Mouse (Mus musculus): ENCODE results near the gene Gm20605. TPM values are rescaled to one million over a fixed set of nuclear protein-coding genes. Genes with fewer than 3 reads are reported as not detected.
"Not testable (repeated sequence)": the region's sequence is repeated elsewhere in the genome, so short reads cannot be mapped to it uniquely, and the experiment has no call there.

Gene Gm20605
- total RNA-seq, 1 experiment from 2014 or later = 7.2 TPM

DNA sequence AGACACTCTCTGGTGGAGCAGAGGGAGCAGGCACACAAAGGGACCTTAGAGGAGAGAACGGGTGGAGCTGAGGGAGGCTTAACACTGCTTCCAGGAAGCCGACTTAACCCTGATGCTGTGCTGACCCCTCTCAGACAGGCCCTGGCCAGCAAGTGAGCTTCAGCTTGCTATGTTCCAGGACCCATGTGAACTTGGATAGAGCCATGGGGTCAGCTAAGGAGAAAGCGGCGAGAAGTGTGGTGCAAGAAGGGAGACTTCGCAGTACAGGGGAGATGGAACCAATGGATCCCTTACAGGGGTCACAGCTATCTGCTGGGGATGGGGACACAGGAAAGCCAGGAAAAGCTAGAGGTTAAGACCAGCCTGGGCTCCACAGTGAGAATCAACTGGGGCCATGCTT is 15.9 kb upstream of the Gm20605 start:
- no peak for DNase-seq

DNA sequence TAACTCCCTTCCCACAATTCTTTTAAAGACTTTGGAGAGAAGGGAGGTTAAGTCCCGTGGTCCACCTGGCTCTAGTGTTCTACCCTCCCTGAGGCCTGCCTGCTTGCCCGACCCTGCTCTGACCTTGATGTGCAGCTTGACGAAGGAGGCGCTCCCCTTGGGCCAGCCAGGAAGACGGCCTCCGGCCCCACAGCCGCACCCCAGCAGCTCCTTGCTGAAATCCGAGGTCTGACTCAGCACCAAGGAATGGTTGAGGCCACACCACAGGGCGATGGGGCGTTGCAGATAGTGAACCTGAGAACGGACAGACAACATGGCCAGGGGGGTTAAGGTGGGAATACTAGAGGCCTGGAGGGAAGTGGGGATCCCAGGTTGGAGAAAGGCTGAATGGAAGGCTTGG is 15.4 kb upstream of the Gm20605 start, which contains the start of gene Pcolce:
TSS of gene Pcolce (minus strand) at position 235 of the 400 bp plus-strand sequence.
- peak; percentile 78 for DNase-seq

DNA sequence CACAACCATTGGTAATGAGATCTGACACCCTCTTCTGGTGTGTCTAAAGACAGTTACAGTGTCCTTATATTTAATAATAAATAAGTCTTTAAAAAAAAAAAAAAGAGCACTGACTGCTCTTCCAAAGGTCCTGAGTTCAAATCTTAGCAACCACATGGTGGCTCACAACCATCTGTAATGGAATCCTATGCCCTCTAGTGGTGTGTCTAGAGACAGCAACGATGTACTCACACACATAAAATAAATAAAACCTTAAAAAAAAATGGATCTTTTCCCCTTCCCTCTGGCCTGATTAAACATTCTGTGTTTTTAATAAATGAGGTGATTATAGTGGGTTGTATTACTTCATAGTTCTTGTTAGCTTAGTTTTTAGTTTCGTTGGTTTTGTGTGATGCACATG is 14.1 kb upstream of the Gm20605 start:
- not testable (repeated sequence) for DNase-seq

DNA sequence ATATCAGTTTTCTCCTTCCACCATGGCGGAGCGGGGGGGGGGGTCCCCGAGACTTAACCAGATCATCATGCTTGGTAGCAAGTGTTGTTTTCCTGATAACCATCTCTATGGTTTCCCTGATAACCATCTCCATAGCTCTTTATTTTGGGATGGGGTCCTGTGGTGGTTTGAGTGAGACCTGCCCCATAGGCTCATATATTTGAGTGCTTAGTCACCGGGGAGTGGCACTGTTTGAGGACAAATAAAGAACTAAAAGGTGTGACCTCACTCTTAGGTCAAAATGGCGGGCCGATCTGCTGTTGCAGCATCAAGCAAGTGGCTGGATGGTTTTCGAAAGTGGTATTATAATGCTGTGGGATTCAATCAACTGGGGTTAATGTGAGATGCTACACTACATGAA is 13.6 kb upstream of the Gm20605 start:
- DNase-seq = no peak

DNA sequence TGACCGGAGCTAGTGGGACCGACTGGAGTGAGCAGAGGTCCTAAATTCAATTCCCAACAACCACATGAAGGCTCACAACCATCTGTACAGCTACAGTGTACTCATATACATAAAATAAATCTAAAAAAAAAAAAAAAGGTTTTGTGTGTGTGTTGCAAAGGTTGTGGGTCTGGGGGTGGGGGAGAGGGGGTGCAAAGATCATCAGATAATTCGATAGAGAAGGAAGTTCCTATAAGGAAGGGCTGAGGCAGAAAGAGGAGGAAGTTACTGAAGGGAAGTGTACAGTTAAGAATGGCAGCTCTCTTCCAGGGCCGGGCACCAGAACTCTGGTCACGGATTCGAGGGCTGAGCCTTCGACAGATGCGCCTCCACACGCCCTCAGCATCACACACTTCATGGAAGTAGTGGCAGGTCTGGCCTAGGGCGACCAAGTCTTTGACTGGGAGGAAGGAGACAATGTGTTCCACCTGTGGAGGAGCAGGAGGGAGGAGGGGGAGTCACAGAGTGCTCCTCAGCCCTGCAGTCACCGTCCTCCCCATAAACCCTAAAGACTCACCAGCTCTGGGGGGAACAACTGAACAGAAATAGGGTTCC is 4.9 kb upstream of the Gm20605 start:
- no peak for DNase-seq

DNA sequence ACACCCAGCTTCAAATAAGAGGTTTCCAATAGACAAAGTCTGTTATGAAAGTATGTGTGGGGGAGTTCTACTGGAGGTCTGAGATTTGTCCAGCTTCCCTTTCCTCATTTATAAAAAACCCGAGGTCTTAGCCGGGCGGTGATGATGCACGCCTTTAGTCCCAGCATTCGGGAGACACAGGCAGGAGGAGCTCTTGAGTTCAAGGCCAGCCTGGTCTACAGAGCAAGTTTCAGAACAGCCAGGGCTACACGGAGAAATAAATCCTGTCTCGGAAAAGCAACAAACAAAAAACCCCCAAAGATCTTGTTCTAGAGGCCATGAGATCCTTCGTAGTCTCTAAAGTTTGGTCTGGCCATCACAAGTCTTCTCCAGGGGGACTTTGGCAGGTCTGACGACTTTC is 984 bp upstream of the Gm20605 start:
- peak; percentile 62 for DNase-seq

DNA sequence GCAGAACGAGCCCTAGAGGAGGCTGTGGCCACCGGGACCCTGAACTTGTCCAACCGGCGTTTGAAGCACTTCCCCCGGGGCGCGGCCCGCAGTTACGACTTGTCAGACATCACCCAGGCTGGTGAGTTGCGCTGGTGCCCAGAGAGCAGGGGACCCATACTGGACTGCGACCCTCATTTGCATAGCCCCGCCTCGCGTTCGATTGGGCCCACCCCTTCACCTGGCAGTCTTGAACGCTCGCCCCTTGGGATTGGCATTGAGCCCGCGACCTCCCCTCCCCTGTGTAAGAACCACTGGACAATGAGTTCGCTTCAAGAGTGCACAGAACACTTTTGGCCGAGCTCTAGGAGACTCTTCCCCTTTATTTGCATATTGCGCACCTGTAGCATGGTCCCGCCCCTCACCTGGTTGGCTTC is 339 bp downstream of the Gm20605 start:
- no peak for DNase-seq

DNA sequence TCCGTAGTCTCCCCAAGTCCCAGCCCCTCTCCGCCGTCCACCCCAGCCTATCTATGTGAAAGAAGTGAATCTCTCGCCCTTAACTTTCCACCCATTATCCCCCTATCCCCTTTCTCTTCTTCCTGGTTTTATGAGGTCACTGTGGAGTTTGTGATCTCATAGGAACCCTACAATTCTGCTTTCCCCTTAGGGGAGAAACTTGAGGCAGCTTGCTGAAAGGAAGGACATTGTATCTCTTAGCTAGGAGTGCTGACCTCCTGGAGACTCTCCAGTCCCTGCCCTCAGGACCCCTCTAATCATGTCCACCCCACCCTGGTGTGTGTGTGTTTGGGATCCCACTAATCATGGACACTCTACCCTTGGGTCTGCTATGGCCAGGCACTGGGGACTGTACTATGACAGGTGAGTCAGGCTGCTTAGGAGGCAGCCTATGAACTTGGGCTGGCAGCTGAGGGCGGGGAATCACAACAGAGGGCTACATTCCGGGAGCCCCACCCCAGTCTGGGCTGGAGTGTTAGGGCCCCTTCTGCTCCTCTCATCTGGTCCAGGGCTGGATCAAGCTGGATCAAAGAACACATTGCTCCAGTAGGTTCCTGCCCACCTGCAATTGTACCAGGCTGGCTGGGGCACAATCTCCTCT is 1.1 kb downstream of the Gm20605 start:
- DNase-seq = peak; percentile 19

DNA sequence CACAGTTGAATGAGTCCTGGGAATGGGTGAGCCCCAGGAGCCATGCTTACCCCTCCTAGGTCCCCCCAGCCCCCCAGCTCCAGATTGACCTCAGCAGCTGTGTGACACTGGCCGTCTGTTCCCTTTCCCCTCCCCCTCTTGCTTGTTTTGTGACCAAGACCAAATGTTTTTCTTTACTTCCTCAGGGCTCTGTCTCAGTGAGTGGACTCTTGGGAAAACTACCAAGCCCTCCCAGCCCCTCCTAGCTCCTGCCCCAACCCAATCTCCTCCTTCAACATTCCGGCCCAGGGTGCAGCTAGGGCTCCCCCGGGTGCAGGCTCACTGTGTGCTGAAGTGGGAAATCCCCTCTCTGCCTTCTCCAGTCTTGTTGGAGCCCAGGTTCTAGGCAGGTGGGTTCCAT is 1.6 kb downstream of the Gm20605 start:
- peak; percentile 9 for DNase-seq

DNA sequence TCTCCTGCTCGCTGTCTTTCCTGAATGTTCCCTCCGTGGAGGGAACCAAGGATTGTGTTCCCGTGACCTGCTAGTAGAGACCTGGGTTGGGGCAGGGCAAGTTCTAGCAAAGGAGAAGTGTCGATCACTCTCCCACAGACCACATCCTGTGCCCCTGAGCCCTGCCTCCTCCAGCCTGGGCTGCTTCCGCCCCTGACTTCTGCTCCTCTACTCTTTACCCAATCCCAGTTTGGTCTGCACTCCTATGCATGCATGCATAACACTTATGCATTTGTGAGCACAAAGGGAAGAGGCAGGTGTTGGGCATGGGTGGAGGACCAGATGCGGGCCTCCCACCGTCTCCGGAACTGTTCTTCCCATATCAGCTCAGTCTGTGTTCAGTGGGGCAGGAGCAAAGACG is 2.2 kb downstream of the Gm20605 start:
- peak; percentile 50 for DNase-seq

DNA sequence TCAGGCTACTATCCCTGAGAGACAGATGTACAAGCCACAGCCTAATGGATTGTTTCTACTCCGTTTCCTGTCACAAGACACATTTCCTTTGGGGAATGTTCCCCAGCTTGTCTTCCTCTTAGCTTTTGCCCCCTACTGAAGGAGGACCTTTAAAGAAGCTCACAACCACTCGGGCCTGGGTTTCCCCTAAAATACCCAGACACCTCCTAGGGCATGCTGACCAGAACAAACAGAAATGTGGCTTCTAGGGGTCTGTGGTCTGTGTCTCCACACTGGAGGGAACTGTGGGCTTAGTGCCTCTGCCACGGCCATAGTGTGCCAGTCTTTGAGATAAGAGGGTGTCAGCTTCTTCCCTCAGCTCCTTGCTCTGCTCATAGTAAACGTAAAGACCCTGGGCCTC is 2.6 kb downstream of the Gm20605 start:
- no peak for DNase-seq

DNA sequence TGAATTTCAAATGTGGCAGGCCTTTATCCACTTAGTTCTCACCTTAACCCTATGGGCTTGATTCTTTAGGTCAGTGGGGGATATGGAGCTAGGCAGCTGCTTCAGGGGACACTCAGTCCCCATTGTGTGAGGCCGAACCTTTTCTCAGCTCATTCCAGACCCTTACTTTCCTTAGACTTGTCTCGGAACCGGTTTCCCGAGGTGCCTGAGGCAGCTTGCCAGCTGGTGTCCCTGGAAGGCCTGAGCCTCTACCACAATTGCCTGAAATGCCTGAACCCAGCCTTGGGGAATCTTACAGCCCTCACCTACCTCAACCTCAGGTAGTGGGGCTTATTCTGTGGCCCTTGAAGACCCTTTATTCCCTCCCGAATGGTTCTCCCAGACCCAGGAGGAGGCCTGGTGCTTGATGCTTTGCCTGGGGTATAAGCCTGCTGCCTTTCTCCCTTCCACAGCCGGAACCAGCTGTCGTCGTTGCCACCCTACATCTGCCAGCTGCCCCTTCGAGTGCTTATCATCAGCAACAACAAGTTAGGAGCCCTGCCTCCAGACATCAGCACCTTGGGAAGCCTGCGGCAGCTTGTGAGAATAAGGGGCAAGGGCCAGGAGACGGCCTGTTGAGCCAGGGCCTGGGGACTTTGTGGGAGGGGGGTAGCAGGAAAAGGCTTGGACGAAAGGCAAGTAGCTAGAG is 4.6 kb downstream of the Gm20605 start:
- DNase-seq = no peak

DNA sequence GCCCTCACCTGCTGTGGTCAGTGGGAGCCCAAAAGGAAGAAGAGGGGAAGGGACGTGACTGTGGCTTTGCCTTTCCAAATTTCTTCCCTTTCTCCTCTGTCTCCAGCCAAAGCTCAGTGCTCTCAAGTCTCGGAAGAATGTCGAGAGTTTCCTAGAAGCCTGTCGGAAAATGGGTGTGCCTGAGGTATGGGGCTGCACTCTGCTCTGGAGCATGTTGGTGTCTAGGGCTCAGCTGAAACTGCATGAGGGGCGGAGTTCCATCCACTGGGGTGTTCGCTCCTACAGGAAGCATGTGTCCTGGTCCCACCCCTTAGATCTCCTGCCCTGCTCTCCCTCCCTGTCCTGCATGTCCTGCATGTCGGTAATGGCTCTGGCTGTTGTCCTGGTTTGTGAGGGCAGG is 10.5 kb downstream of the Gm20605 start:
- no peak for DNase-seq

DNA sequence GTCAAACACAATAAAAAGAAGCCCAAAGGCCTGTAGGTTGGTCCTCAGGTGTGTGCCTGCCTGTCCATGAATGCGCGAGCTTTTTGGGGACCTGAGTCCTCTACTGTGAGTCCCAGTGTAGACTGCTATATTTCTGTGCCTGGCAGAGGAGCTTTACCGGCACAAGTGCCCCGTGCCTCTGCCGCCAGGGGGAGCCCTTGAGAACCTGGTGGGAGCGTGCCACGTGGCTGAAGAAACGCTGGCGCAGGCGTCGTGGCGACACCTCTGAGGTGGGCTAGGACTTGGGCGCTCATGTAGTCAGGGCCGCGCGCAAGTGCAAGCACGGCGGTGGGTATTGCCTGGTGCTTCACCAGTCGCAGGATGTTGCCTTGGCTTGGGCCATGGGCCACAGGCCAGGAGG is 12.1 kb downstream of the Gm20605 start, which contains the start of gene Sap25:
TSS of gene Sap25 (plus strand) at position 281 of the 400 bp plus-strand sequence.
- DNase-seq = peak; percentile 68

DNA sequence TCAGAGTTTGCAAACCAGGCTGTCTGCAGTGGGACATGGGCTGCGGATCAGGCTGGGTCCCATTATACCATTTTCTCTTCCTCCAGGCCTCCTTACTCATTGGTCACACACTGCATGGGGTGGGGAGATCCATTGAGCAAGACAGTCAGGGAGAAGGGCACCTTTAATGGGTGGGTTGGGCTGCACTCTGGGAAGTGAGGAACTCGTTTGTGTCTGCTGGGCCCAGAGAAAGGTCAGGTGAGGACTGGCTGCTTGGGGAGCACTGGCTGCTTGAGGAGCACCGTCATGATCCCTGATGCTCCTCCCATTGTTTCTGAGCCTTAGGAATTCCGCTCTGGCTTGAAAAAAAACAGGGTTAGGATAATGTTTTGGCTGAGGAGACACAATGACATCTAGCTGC is 13.9 kb downstream of the Gm20605 start:
- no peak for DNase-seq

DNA sequence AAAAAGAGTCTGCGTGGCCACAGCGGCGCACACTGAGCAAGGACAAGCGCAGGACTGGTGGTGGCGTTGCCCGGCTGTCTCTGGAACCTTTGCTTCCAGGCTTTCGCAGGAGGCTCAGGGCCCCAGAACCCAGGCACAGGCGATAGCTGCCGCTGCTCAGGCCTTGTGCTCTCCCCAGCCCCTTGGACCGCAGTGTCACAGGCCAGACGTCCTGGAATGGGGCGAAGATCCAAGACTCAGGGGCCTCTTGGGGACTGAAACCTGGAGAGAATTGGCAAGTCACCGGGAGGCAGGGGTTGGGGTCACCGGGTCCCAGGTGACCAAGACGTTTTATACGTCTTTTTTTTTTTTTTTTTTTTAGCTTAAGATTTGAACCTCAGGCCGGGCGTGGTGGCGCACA is 15.5 kb downstream of the Gm20605 start:
- peak; percentile 48 for DNase-seq

DNA sequence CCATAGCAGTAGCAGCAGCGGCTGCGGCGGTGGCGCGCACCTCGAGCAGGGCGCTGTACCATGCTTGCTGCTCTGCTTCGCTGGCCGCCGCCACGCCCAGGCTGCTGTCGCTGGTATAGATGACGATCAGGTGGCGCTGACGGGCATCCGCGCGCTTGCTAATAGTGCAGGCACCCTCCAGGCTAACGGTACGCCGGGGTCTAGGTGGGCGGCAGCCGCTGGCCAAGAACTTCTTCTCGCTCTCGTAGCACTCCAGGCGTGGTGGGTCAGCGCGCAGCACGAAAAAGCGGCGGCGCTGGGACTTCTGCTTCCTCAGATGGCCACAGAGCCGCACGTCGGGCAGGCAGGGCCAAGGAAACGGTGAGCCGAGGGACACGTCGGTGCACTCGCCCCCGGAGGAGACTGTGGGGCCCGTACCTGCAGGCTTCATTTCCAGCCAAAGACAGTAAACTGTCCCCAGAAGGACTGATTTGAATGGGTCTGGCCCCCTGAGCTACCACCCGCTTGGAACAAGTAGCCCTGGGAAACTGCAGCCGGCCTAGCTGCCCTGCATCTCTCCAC is 16.2 kb downstream of the Gm20605 start:
- peak; percentile 41 for DNase-seq

DNA sequence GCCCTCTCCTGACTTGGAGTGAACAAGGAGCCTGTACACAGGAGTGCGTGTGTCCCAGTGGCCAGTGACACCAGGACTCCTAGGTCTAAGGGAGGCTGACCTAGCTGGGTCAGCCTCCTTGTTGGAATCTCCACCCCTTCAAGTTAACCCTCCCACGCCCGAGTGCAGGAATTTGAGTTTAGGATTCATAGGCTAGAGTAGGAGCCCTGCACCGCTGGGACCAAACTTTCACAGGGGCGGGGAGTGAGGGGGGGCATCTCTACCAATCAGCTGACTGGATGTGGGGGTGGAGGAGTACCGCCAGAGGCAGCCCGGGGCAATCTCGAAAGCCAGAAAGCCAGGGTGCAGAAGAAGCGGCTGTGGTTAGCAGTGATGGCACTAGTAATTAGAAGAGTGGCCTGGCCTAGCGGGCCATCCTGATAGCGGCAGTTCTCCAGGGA is 16.7 kb downstream of the Gm20605 start, which contains the start of gene Irs3:
TSS of gene Irs3 (minus strand) at position 63 of the 440 bp plus-strand sequence.
- DNase-seq = peak; percentile 63

DNA sequence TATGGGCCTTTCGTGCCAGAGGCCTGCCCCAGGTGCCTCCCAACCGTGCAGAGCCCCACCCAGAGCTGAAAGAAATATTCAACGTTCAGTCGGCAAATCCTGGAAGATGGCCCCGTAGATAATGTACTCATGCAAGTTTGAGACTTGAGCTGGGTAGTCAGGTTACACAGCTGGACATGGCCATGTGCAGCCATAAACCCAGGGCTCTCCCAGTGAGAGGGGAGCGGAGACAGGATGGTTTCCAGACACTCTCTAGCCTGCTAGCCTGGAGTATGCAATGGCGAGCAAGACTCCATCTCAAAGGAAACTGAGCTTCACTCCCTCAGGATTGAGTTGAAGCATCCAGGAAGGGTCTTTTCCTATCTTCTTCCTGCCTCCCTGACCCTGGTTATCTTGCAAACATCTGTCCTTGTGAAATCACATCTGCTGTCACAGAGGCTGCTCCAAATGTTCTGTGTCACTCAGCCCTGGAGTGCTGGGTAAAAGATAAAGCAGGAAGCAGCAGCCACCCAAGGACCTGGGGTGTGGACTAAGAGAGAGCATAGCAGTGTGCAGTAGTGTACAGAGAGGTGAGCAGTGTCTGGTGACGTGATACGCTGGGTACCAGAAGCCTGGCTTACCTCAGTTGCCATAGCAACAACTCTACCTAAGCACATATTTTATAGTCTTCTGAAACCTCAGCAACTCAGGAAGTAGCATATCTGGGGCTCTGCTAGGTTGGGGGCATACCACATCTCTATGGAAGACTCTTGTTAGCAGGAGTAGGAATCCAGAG is 19.0 kb downstream of the Gm20605 start:
- DNase-seq = peak; percentile 34

DNA sequence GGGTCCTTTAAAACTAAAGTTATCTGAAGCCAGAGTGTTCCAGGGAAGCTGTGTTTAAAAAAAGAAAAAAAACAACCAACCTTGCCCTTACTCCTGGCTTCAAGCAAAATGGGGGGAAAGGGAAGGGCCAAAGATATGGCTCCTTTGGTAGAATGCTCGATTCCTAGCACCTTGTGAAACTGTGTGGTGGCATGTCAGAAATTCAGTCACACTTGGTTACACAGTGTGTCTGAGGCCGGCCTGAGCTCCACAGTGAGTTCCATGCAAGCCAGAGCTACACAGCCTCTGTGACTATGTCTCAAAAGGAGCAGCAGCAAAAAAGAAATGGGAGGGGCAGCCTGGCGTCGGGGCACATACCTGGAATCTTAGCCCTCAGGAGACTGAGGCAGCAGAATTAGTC is 20.3 kb downstream of the Gm20605 start:
- peak; percentile 15 for DNase-seq

DNA sequence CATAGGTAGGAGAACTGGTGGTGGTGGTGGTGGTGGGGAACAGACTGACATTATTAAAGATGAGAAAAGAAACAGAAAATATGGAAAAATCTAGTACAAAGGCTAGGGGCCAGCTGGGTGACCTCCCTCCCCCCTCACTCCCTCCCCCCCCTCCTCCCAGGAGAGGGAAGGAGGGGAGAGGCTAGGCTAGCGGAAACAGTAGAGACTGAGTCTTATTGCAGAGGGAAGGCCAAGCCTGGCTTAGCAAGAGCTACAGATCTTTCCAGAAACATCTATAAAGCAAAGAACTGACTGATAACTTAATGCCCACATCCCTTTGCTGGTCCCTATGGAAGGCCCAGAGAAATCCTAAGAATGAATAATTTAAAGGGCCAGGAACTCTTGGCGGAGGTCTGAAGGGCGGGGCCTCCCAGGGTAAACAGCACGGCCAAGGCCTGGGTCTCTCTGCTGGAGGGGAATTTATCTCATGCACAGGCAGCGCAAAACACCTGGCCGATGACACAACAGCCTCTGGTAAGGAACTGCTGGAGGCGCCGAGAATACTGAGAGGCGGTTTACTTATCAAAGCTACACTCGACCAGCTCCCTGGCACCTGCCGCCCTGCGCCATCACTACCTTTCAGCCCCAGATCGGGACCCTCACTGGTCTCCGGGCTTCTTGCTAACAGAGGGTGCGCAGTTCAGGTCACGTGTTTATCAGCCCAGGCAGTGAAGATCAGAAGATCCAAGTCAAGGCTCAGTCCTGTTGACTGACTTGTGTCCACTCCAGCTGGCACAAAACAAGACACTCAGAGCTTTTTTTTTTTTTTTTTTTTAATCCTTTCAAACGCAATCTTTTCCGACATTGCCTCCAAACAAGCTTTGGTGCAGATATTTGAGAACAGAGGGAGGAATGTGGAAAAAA is 20.9 kb downstream of the Gm20605 start:
- DNase-seq = peak; percentile 47
